In the genomic region with DNA sequence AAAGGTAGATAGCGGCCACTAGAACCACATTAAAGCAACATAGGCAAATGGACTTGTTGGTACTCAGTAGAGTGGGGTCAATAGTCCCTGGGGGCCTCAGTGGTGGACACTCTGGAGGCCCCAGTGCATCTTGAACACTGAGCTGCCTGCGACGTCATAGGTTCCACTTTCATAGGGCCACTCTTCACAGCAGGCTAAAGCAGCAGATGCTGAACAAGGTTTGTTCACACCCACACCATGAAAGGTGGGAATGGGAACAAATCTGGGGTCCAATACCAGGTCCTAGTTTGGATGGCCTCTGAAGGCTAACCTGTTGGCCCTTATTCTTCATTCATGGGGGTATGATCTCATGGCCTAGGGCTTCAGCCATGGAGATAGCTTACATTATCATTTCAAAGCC, we compare ENCODE assay signal across 24 mouse cellular contexts.
DNase-seq lines count a peak whose midpoint lies in the region; ATAC-seq and TF ChIP-seq lines count a peak whose summit lies in the region.
"Had no signal": no experiment of that assay in that cellular context is flagged by ENCODE, and none has a peak within 500 bp of the region (broad histone marks: within the 10 kb centered on the region; RNA-seq: fewer than 3 reads in every experiment).

No protein-coding gene starts in this region.

- ATAC-seq in frontal cortex, adult (ENCODE audit: low TSS enrichment), result peak; percentile 60
- ATAC-seq: activated CD4-positive, CD25-positive, alpha-beta regulatory T cell, adult 4 months; CD4-positive, CD25-positive, alpha-beta regulatory T cell, adult 4 months; forebrain, embryonic 13.5 days; forebrain, embryonic 15.5 days; Patski had no signal

- intact Hi-C loops in left cerebral cortex, postnatal 25 days (cut with DNase I), result loop anchor here (5.0 kb wide), 1 partner anchor 75 kb away; no protein-coding TSS in a partner anchor
- intact Hi-C loops in left cerebral cortex, postnatal 10 days (cut with DNase I), result no loop called here

- no peak for DNase-seq in frontal cortex, postnatal 10 days (ENCODE audit: low spot score in 2 of 2)
- DNase-seq in left cerebral cortex, postnatal 25 days (ENCODE audit: low spot score in 2 of 2), result peak; percentile 23 to 52
- no peak for DNase-seq in left cerebral cortex, postnatal 10 days (ENCODE audit: extremely low spot score in 1 of 2, low spot score in 2 of 2)
- peak; percentile 20 for DNase-seq in right cerebral cortex, adult 18-20 months
- DNase-seq in right cerebral cortex, postnatal 36 days (ENCODE audit: low spot score in 2 of 2), result no peak
- DNase-seq in heart, adult 8-10 months (ENCODE audit: low spot score), result no peak
- DNase-seq: adrenal gland, adult 8-10 months; adrenal gland, postnatal 14 days; adrenal gland, postnatal 36 days; B cell, adult 2 months; cerebellum, adult 11-12 months; cerebellum, adult 2 months; cerebellum, adult 9-10 months; cerebellum, postnatal 10 days; cerebellum, postnatal 25 days had no signal

- H3K4me1 ChIP-seq in olfactory bulb, adult 2 months (ENCODE audit: control insufficient read depth, insufficient read depth, low read length), result peaks cover 16% of the 10 kb centered on the region
- H3K4me1 ChIP-seq: embryonic facial prominence, embryonic 10.5 days; embryonic facial prominence, embryonic 12.5 days; forebrain, embryonic 15.5 days had no signal

- no peak for TF ChIP-seq POLR2A in olfactory bulb, adult 2 months (IDR thresholded peaks at IDR 0.05; ENCODE audit: insufficient read depth, low read depth, low read length)

- WGBS in olfactory bulb, adult 2 months, result 72% methylated on average over 3 of the region's 3 CpGs

- H3K4me3 ChIP-seq in olfactory bulb, adult 2 months (ENCODE audit: insufficient read depth, low read depth, low read length), result no peak overlapping the region
- H3K4me3 ChIP-seq: embryonic facial prominence, embryonic 10.5 days; embryonic facial prominence, embryonic 12.5 days; forebrain, embryonic 13.5 days; forebrain, embryonic 15.5 days had no signal

- H3K27ac ChIP-seq in olfactory bulb, adult 2 months (ENCODE audit: insufficient read depth, low read depth, low read length), result peak overlapping the region; percentile 52
- H3K27ac ChIP-seq: embryonic facial prominence, embryonic 10.5 days; embryonic facial prominence, embryonic 12.5 days; forebrain, embryonic 13.5 days; forebrain, embryonic 15.5 days had no signal

- TF ChIP-seq CTCF in olfactory bulb, adult 2 months (IDR thresholded peaks at IDR 0.05; ENCODE audit: insufficient read depth, low read depth, low read length), result no peak

Comparison
In these comparisons a context has a peak if more than half of its experiments do, and no peak if none do; other contexts are left out.
1. DNase-seq: peak in left cerebral cortex, postnatal 25 days (2 of 2) and right cerebral cortex, adult 18-20 months (single experiment); none in frontal cortex, postnatal 10 days (0 of 2), left cerebral cortex, postnatal 10 days (0 of 2), right cerebral cortex, postnatal 36 days (0 of 2) and heart, adult 8-10 months (single experiment).